Mouse (Mus musculus): ENCODE data around the gene Trpv5.

Gene Trpv5

DNA sequence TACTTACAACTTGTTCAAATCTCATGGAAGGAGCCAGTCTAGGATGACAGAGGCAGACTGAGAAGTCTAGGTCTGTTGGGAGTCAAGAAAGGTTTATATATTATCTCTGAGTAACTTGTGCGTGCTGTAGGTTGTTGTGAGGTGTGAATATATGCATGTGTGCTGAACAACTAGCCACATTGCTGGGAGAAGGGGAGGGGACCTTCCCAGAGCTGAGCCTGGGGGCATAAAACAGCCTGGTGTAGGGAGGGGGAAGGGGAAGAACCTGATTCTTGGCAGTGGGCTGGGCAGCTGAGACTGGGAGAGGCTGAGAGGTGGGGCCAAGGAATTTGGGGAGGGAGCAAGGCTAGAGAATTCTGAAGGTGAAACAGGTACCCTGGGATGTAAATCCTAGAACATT, at the start of gene Trpv5:
TSS of gene Trpv5 (minus strand) at position 101 of the 400 bp plus-strand sequence.
- DNase-seq: no peak

GRCm38 (mm10) chr6:41727989-41728609, 47.5 kb upstream of the Trpv5 start:
- no peak for DNase-seq

GRCm38 (mm10) chr6:41721430-41721829, 40.9 kb upstream of the Trpv5 start:
- no peak for DNase-seq

DNA sequence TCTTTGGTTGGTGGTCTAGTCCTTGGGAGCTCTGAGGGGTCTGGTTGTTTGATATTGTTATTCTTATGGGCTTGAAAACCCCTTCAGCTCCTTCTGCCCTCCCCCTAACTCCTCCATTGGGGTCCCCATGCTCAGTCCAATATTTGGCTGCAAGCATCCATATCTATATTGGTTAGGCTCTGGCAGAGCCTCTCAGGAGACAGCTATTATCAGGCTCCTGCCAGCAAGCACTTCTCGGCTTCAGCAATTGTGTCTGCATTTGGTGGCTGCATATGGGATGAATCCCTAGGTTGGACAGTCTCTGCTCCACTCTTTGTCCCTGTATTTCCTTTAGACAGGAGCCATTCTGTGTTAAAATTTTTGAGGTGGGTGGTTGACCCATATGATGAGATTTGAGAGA, 29.7 kb upstream of the Trpv5 start:
- no peak for DNase-seq

DNA sequence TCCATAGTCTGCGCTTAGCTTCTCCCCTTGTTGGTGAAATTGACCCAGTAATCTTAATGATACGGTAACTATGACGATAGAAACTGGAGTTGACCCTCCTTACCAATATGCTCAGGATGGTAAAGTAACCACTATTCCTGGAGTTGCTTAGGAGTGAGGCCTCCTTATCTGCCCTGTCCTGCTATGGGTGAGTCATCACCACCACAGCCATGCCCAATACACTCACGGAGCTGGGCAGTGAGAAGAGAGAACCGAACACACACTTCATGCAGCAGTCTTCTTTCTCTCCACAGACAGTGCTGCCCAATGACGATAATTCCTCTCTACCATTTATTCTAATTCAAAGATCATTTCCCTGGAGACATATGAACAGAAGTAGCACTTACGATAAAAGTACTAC, 25.7 kb upstream of the Trpv5 start:
- DNase-seq: no peak

DNA sequence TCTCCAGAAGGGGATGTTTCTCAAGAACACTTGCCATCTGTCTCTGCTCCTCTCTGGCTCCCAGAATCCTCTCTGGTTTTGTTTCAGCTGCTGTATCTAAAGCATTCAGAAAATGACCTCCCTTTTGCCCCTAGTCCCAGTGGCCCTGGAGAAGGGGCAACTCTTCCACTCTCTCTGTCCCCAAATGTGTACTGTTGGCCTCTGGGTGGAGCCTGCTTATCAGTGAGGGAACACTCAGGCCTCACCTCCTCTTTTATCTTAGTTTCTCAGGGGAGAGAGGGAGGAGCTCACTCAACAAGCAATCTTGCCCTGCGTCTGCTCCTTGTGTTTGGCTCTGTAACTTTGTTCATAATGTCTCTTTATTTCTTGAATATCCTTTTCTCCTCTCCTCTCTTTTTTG, 23.6 kb upstream of the Trpv5 start, which contains the start of gene Kel:
TSS of gene Kel (minus strand) at position 217 of the 400 bp plus-strand sequence.
- no peak for DNase-seq

- DNase-seq: peak in 1 of 2 experiments; percentile 1
Observed at GRCm38 (mm10) chr6:41702928-41703327, 22.4 kb upstream of the Trpv5 start.

DNA sequence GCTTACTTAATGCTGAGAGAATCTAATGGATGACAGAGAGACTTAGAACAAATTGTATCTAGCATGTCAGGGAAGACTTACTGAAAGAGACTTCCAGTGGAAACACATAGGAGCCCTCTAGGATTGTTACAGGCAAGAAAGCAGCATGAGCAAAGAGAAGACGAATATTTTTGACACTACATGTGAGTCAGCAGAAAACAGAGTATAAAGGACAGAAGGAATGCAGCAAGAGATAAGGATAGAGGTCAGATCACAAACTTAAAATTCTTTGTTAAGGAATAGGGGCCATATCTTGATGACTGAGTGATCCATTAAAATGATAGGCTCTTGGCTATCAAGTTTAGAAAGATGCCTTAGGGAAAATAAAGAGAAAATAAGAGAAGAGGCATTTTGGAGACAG, 20.7 kb upstream of the Trpv5 start:
- no peak for DNase-seq

DNA sequence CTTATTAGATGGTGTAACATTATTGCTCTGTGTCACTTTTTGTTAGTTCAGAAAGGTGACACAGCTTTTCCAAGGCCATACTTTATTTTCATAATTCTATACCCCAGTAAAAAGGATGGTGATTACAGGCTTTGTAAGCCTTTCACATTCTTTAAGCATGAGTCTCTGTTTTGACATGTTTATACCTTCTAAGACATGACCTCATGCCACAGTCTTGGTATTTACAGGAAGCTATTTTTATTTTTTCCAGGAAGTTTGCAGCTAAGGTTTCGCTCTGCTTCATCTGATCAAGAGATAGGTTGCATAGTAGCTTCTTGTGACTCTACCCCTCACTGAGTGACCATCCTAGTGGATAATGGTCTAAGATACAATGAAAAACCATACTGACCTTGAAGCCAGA, 13.8 kb upstream of the Trpv5 start:
- DNase-seq: no peak

DNA sequence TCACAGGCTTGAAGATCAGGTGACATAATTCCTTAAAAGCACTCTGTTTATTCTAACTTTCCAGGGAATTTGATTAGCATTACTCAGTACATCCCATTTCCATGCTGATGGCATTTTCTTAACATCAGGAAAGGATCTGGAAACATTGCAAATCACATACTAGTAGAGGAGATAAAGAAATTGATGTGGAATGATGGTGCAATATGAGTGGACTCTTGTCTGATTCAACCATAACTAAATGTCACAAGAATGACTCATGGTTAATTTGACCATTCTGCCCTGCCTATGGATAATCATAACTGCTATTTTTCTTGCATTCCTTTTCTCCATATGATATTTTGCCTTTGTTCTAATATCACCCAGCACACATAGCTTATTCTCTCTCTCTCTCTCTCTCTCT, 11.6 kb upstream of the Trpv5 start:
- no peak for DNase-seq

- no peak for DNase-seq
Observed at GRCm38 (mm10) chr6:41685596-41685995, 5.0 kb upstream of the Trpv5 start.

GRCm38 (mm10) chr6:41684911-41685310, 4.3 kb upstream of the Trpv5 start:
- DNase-seq: no peak

DNA sequence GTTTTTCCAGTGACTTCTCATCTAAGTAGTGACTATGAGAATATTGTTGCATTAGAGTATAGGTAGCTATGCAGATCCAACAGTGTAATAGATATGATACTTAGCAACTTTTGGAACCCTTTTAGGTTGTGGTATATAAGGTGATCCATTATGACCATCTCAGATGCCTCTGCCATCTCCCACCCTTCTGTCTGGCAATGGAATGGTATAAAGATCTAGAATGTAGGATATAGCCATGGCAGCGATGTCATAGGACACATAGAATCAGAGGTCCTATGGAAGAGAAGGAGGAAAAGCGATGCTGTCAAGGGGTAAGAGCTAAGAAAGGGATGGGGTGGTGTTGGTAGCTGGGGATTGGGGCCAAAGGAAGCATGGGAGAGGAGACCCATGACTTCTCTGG, 3.6 kb upstream of the Trpv5 start, which contains the start of gene Llcfc1:
TSS of gene Llcfc1 (plus strand) at position 301 of the 400 bp plus-strand sequence.
- DNase-seq: no peak

DNA sequence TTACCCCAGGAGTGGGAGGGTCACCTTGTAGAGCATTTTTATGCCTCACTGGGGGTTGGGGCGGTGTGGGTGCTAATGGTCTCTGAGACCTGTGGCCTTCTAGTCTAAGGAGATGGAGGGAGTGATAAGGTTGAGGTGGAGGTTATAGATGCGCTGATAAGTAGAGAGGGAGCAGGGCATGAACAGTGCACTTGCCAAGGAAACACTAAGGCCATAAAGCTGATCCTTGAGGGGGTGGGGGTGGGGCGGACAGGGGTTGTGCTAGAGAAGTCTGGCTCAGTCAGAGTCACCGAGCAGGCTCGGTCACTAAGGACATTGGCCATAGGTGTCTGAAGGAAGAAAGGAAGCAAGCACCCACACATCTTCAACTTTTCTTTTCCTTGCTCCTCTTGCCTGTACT, 1.1 kb upstream of the Trpv5 start:
- DNase-seq: no peak

DNA sequence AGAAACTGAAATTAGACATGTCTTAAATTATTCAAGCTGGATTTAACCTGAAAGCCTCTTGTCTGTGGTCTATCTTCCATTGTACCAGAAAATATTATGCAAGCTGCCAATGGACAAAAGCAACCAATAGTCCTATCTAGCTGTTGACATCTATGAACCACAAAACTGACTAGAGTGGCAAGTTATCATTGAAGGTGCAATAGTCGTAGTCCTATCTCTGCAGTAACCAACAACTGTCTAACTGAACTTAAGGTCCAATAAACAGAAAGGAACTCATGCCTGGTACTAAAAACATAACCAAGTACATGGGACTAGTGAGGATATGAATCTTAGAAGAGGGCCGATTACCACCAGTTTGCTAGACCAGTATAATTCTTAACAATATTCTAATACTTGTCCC, 4.0 kb downstream of the Trpv5 start:
- no peak for DNase-seq

DNA sequence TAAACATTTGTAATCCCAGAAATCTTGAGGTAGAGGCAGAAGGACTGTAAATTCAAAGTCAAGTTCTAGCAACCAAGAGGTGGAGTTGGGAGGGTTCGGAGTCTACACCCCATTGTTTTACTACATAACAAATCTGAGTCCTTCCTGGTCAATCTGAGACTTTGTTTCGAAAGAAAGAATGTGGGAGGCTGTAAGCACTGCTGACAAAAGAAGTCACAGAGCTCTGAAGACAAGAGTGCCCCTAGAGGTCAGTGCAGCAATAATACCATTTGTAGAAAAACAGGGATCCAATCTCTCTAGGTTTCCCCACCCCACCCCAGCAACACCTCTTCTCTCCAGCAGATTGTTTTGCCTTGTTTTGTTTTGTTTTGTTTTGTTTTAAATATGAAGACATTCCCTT, 18.2 kb downstream of the Trpv5 start:
- peak in 1 of 2 experiments; percentile 20 for DNase-seq

- no peak for DNase-seq
Observed at GRCm38 (mm10) chr6:41658487-41658886, 22.1 kb downstream of the Trpv5 start.

DNA sequence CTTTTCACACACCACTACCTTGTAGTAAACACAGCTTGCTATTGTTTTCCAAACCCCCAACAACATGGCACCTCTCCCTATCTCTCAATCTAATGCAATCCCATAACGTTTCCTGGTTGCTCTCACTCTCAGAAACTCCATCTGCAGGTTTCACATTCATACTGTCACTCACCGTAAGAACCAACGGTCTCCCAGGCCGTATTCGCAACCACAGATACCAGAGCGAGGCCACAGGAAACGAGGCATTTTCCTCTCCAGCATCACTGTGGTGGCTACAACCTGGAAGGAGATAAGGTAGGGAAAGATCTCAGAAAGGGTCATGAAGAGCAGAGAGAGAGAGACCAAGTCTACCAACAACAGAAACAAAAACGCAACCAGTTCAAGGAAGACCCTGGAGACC, 25.9 kb downstream of the Trpv5 start:
- no peak for DNase-seq

DNA sequence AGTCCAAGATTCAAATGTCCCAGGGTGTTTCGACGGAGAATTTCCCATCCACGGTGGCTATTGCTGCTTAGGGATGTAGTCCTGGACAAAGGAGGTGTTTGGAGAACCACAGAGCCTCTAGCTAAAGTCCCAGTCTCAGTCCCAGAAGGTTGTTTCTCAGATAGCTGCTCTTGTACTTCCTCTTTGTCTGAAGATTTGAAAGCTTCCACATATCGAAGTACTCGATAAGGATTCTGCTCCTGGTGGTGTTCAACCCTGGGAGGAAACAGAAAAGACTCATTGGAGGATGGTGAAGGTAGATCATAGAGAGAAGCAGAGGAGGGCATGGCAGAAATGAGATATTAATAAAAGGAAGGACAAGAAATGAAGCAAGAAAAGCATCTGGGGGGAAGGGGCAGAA, 27.4 kb downstream of the Trpv5 start:
- DNase-seq: no peak

DNA sequence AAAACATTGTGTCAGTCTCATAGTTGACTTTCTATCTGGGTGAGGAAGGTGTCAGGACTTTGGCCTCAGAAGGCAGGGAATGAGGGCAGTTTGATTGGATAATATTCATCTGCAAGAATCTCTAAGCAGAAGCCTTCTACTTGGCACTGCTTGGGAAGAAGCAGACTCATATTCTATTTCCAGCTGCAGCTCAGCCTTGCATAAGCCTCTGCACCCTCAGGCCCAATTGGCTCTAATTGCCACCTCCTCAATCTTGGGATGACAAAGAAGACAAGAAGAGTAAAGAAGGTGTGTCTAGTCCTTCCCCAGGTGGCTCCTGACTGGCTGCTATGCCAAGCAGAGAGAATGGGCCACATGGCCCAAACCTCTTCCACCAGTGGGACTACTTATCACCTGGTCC, 33.9 kb downstream of the Trpv5 start:
- no peak for DNase-seq

DNA sequence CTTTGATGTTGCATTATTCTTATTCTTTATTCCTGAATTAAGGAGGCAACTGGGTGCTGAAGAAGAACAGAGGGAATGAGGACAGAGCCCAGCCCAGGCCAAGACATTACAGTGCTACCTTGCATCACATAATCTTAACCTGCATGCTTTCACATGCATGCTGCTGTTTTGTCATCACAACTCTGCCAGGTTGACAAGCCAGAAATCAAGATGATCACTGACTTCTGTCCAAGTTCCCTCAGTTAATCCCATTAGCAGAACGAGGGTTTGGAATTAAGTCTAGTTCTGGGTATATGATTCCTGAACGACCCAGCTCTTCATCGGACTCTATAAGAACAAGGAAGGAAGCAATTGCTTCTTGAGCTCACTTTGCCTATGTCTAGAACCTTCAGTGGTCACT, 34.3 kb downstream of the Trpv5 start:
- no peak for DNase-seq

GRCm38 (mm10) chr6:41643227-41643626, 37.3 kb downstream of the Trpv5 start:
- peak; percentile 49 to 77 for DNase-seq

DNA sequence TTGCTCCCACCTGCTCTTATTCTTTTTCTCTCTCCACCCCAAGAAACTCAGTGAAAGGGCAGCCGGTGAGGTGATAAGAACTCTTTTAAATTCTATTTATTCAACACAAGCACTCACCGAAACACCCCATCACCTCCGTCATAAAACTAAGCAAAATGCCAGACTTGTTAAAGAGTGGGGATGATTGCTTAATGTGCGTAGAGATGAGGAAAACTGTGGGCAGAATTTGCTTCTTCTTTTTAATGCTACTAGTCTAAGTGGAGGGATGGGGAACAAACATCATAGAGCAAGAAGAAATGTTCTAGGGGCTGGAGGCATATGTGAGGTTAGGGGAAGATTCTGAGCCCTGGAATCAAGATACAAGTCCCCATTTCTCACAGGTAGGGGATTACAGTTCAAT, 37.8 kb downstream of the Trpv5 start:
- no peak for DNase-seq

GRCm38 (mm10) chr6:41641173-41641866, 39.2 kb downstream of the Trpv5 start:
- DNase-seq: no peak

DNA sequence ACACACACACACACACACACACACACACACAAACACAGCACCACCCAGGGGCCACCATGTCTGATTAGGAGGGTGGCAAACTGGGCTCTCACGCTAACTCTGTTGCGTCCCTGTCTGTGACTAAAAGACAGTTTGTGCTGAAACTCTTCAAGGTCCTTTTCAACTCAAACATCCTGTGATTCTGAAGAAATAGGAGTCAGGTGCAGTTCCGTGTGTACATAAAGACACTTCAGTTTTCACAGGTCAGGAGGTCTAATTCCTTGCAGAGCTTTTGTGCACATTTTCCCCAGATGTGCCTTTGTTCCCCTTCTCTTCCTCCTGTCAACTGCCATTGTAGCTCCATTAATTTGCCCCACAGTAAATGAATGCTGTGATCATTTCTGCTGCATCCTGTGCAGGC, 40.1 kb downstream of the Trpv5 start:
- DNase-seq: peak in 1 of 2 experiments; percentile 6

All from lung, adult 18-20 months (tissue).